Mouse (Mus musculus): ENCODE results near the gene Tjap1. TPM values are rescaled to one million over a fixed set of nuclear protein-coding genes. Genes with fewer than 3 reads are reported as not detected.

Tjap1 gene
- polyA plus RNA-seq, 1 experiment = 45.2 TPM

DNA sequence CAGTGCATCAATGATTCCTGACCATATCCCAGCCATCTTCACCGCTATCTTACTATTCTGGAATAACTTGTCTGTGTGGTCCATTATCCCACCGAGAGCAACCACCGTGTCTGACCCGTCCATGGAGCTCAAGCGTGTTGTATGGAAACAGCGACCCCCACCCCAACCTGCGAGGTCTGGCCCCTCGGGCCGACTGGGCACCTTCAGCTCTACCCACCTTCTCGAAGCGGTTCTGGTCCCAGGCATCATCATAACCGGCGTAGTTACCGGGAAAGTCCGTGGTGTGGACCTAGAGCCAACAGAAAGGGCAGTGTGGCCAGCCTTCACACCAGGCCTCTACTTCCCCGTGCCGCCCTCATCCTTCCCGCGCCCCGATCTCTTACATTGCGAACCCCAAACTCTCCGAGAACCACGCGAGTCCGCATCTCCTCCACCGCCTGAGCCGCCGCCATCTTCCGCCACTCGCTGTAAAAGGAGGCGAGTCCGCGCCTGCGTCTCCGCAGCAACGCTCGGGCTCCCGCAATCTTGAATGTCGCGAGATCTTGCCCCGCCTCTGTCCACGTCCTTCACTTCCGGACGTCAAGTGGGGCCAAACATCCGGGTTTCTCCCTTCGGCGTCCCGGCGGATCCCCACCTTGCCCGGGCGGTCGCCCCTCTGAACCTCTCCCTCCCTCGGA is 35.2 kb downstream of the Tjap1 start, which contains the start of the genes Polr1c and Yipf3:
TSS of gene Polr1c (minus strand) at position 543 of the 677 bp plus-strand sequence.
TSS of gene Yipf3 (plus strand) at position 569 of the 677 bp plus-strand sequence.
- Histone ChIP-seq H3K4me1 (ENCODE audit: control insufficient read depth, insufficient read depth, low read length) (peaks cover 12% of the 10 kb centered on the region), H3K4me3 (replicated peaks; ENCODE audit: extremely low read depth, low read depth, low read length) (peak within 1 kb of the TSS; percentile 94)
- peak; percentile 96 for DNase-seq
- TF ChIP-seq CTCF (IDR thresholded peaks at IDR 0.05; ENCODE audit: insufficient read depth, low read length) (no peak), POLR2A (IDR thresholded peaks at IDR 0.05; ENCODE audit: borderline replicate concordance, extremely low read depth, low read depth, low read length) (peak; percentile 85)
- under 1% methylated on average over 53 of the region's 53 CpGs for WGBS

GRCm38 (mm10) chr17:46244579-46244978 is 38.2 kb downstream of the Tjap1 start:
- no peak for TF ChIP-seq POLR2A (IDR thresholded peaks at IDR 0.05; ENCODE audit: borderline replicate concordance, extremely low read depth, low read depth, low read length)
- TF ChIP-seq CTCF (IDR thresholded peaks at IDR 0.05; ENCODE audit: insufficient read depth, low read length) = no peak
- Histone ChIP-seq H3K4me1 (ENCODE audit: control insufficient read depth, insufficient read depth, low read length) (peaks cover 12% of the 10 kb centered on the region), H3K4me3 (replicated peaks; ENCODE audit: extremely low read depth, low read depth, low read length) (no peak overlapping the region)
- WGBS = 46% methylated on average over 10 of the region's 10 CpGs
- peak; percentile 56 for DNase-seq

GRCm38 (mm10) chr17:46243624-46244023 is 39.2 kb downstream of the Tjap1 start:
- no peak for DNase-seq
- Histone ChIP-seq H3K4me3 (replicated peaks; ENCODE audit: extremely low read depth, low read depth, low read length) (no peak overlapping the region), H3K4me1 (ENCODE audit: control insufficient read depth, insufficient read depth, low read length) (peaks cover 4% of the 10 kb centered on the region)
- WGBS = 48% methylated on average over 2 of the region's 2 CpGs
- TF ChIP-seq POLR2A (IDR thresholded peaks at IDR 0.05; ENCODE audit: borderline replicate concordance, extremely low read depth, low read depth, low read length) (no peak), CTCF (IDR thresholded peaks at IDR 0.05; ENCODE audit: insufficient read depth, low read length) (no peak)

GRCm38 (mm10) chr17:46242993-46243392 is 39.8 kb downstream of the Tjap1 start:
- Histone ChIP-seq H3K4me1 (ENCODE audit: control insufficient read depth, insufficient read depth, low read length) (peaks cover 3% of the 10 kb centered on the region; the same call in 1 of the 2 replicates), H3K4me3 (replicated peaks; ENCODE audit: extremely low read depth, low read depth, low read length) (no peak overlapping the region)
- TF ChIP-seq POLR2A (IDR thresholded peaks at IDR 0.05; ENCODE audit: borderline replicate concordance, extremely low read depth, low read depth, low read length) (peak; percentile 13; the same call in 1 of the 2 replicates), CTCF (IDR thresholded peaks at IDR 0.05; ENCODE audit: insufficient read depth, low read length) (no peak)
- peak; percentile 54 for DNase-seq
- WGBS = 68% methylated on average over 4 of the region's 4 CpGs

DNA sequence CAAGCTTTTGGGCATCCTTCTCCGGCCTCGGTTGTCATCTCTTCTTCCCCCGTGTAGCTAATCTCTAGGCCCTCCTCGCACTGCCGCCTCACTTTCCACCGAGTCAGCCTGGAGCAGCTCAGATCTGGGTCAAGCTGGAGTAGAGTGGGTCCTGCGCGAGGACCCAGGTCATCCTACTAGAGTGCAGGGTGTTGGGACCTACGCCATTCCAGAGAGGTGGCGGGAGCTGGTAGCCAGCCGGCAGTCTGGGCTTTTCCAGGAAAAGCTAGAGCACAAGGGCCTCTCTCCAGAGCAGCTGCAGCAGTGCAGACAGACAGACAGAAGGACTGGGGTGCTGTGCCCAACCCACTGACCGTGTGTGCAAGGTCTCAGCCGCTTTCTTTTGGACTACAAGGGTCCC is 40.6 kb downstream of the Tjap1 start:
- Histone ChIP-seq H3K4me1 (ENCODE audit: control insufficient read depth, insufficient read depth, low read length) (peaks cover 3% of the 10 kb centered on the region; the same call in 1 of the 2 replicates), H3K4me3 (replicated peaks; ENCODE audit: extremely low read depth, low read depth, low read length) (no peak overlapping the region)
- WGBS = 63% methylated on average over 13 of the region's 13 CpGs
- TF ChIP-seq POLR2A (IDR thresholded peaks at IDR 0.05; ENCODE audit: borderline replicate concordance, extremely low read depth, low read depth, low read length) (no peak), CTCF (IDR thresholded peaks at IDR 0.05; ENCODE audit: insufficient read depth, low read length) (no peak)
- DNase-seq = peak; percentile 38

DNA sequence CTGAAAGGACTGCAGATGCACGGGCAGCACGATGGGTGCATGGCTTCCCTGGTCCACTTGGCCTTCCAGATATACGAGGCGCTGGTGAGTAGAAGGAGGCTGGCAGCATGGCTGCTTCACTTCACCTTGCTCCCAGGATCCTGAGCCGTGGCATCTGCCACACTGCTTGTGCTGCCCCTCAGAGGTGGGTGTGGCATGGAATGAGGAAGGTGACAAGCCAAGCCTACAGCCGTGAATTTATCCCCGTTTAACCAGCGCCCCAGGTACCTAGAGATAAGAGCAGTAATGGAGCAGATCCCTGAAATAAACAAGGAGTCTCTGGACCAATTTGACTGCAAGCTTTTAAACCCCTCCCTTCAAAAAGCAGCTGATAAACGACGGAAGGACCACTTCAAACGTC is 41.4 kb downstream of the Tjap1 start:
- no peak overlapping the region for H3K4me3 ChIP-seq (replicated peaks; ENCODE audit: extremely low read depth, low read depth, low read length)
- 51% methylated on average over 11 of the region's 11 CpGs for WGBS
- H3K4me1 ChIP-seq (ENCODE audit: control insufficient read depth, insufficient read depth, low read length) = no peaks in the 10 kb centered on the region
- no peak for TF ChIP-seq POLR2A (IDR thresholded peaks at IDR 0.05; ENCODE audit: borderline replicate concordance, extremely low read depth, low read depth, low read length)
- no peak for TF ChIP-seq CTCF (IDR thresholded peaks at IDR 0.05; ENCODE audit: insufficient read depth, low read length)
- no peak for DNase-seq

DNA sequence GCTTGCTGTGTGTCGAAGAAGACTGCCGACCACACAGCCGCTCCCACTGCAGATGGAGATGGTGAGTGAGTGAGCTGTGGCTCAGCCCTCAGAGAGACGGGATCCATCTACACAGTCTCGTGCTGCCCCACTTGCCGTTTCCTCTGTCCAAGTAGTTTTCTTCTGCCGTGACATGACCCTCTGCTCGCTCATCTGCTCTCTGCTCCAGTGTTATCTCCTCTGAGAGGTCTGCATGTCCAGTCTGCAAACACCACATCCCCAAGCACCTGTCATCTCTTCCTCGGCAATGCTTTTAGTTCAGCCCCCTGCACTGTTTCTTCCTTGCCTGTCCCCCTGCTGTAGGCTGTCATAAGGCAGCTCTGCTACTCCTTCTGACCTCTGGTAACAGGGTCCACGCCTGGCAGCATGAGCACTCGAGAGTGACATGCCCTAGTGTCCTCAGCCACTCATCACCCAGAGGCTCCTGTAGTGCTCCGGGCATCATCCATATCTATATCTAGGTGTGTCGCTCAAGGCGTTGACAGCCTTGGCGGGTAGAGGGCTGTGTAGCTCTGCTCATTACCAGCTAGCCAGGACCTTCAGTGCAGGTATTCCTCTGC is 43.2 kb downstream of the Tjap1 start:
- no peak for TF ChIP-seq POLR2A (IDR thresholded peaks at IDR 0.05; ENCODE audit: borderline replicate concordance, extremely low read depth, low read depth, low read length)
- no peak for TF ChIP-seq CTCF (IDR thresholded peaks at IDR 0.05; ENCODE audit: insufficient read depth, low read length)
- Histone ChIP-seq H3K4me1 (ENCODE audit: control insufficient read depth, insufficient read depth, low read length) (no peaks in the 10 kb centered on the region), H3K4me3 (replicated peaks; ENCODE audit: extremely low read depth, low read depth, low read length) (no peak overlapping the region)
- no peak for DNase-seq
- WGBS = 84% methylated on average over 15 of the region's 15 CpGs

GRCm38 (mm10) chr17:46237480-46237879 is 45.3 kb downstream of the Tjap1 start:
- no peaks in the 10 kb centered on the region for H3K4me1 ChIP-seq (ENCODE audit: control insufficient read depth, insufficient read depth, low read length)
- 79% methylated on average over 5 of the region's 5 CpGs for WGBS
- no peak for TF ChIP-seq CTCF (IDR thresholded peaks at IDR 0.05; ENCODE audit: insufficient read depth, low read length)
- no peak for TF ChIP-seq POLR2A (IDR thresholded peaks at IDR 0.05; ENCODE audit: borderline replicate concordance, extremely low read depth, low read depth, low read length)
- H3K4me3 ChIP-seq (replicated peaks; ENCODE audit: extremely low read depth, low read depth, low read length) = no peak overlapping the region
- DNase-seq = no peak

DNA sequence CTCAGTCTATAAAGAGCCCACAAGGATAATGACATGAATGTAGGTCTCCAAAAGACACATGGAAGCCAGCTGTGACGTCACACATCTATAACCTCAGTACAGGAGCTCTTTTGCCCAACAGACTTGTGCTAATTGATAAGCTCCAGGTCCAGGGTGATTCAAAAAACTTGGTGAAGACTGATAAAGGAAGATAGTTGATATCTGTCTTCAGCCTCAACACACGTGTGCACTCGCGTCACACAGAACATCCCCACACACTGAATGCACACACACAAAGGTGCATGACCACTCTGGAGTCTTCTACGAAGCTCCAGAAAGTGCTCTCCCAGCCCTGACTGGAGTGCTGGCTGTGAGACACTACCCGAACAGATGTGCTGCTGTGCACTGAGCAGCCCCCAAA is 45.7 kb downstream of the Tjap1 start:
- Histone ChIP-seq H3K4me3 (replicated peaks; ENCODE audit: extremely low read depth, low read depth, low read length) (no peak overlapping the region), H3K4me1 (ENCODE audit: control insufficient read depth, insufficient read depth, low read length) (no peaks in the 10 kb centered on the region)
- WGBS = 90% methylated on average over 6 of the region's 6 CpGs
- no peak for DNase-seq
- TF ChIP-seq POLR2A (IDR thresholded peaks at IDR 0.05; ENCODE audit: borderline replicate concordance, extremely low read depth, low read depth, low read length) (no peak), CTCF (IDR thresholded peaks at IDR 0.05; ENCODE audit: insufficient read depth, low read length) (no peak)

GRCm38 (mm10) chr17:46236067-46236466 is 46.8 kb downstream of the Tjap1 start:
- Histone ChIP-seq H3K4me1 (ENCODE audit: control insufficient read depth, insufficient read depth, low read length) (no peaks in the 10 kb centered on the region), H3K4me3 (replicated peaks; ENCODE audit: extremely low read depth, low read depth, low read length) (no peak overlapping the region)
- DNase-seq = no peak
- TF ChIP-seq POLR2A (IDR thresholded peaks at IDR 0.05; ENCODE audit: borderline replicate concordance, extremely low read depth, low read depth, low read length) = no peak
- TF ChIP-seq CTCF (IDR thresholded peaks at IDR 0.05; ENCODE audit: insufficient read depth, low read length) = no peak
- WGBS = 78% methylated on average over 1 of the region's 1 CpGs

Measured in lung, adult 2 months (tissue).